Mouse (Mus musculus) forebrain, embryonic 11.5 days (tissue): ENCODE data around the gene Bdh1. TPM values are rescaled to one million over a fixed set of nuclear protein-coding genes. Genes with fewer than 3 reads are reported as not detected.

Experiments
- ATAC-seq: fragments of 200-750 bp; cut with Nextera tagmentation; replicated peaks from 2 replicates; pipeline ENCODE4 v1.8.0; 2017; ENCODE audit warnings: moderate TSS enrichment; ENCODE audit not compliant: low FRiP score
- DNase-seq: peaks from one replicate; pipeline ENCODE4 v3.0.0-alpha.2; 2017; ENCODE audit warnings: low spot score
- H3K27ac ChIP-seq: fragments of 300-500 bp; sonication (generic); 2 replicates; pipeline ENCODE4 v1.5.1; 2014; ENCODE audit warnings: low read depth, low read length
- H3K27me3 ChIP-seq: fragments of 300-500 bp; sonication (generic); 2 replicates; pipeline ENCODE4 v1.6.1; 2014; ENCODE audit warnings: mild to moderate bottlenecking, low read length, mixed read lengths; ENCODE audit not compliant: control insufficient read depth, insufficient read depth
- H3K36me3 ChIP-seq: fragments of 300-500 bp; sonication (generic); 2 replicates; pipeline ENCODE4 v1.6.1; 2014; ENCODE audit warnings: mild to moderate bottlenecking, low read length, moderate library complexity, mixed read lengths; ENCODE audit not compliant: control insufficient read depth, insufficient read depth
- H3K4me1 ChIP-seq: fragments of 300-500 bp; sonication (generic); replicated peaks from 2 replicates; pipeline ENCODE4 v1.6.1; 2014; ENCODE audit warnings: low read length, mixed read lengths; ENCODE audit not compliant: control insufficient read depth, insufficient read depth
- H3K4me2 ChIP-seq: fragments of 300-500 bp; sonication (generic); 2 replicates; pipeline ENCODE4 v1.6.1; 2014; ENCODE audit warnings: low read depth, mild to moderate bottlenecking, low read length, moderate library complexity, mixed read lengths; ENCODE audit not compliant: severe bottlenecking
- H3K4me3 ChIP-seq: fragments of 300-500 bp; sonication (generic); 2 replicates; pipeline ENCODE4 v1.5.1; 2014; ENCODE audit warnings: low read depth, low read length
- H3K9ac ChIP-seq: fragments of 300-500 bp; sonication (generic); 2 replicates; pipeline ENCODE4 v1.6.1; 2014; ENCODE audit warnings: low read length
- H3K9me3 ChIP-seq: fragments of 300-500 bp; sonication (generic); 2 replicates; pipeline ENCODE4 v1.6.1; 2016; ENCODE audit warnings: low read length, mixed read lengths; ENCODE audit not compliant: control insufficient read depth
- WGBS: fragments of 180-500 bp; shearing (Covaris S2); extraction: QIAGEN DNeasy Blood & Tissue Kit; methylation state at CpG from one replicate; pipeline ENCODE4 v1.1.7; 2014; 5-methylcytosine and 5-hydroxymethylcytosine counted together
- polyA plus RNA-seq: library from polyadenylated mRNA; unstranded; fragments of >200 nt; fragmentation: Nextera tagmentation; extraction: Ambion mirVana; gene quantifications from 2 replicates; pipeline ENCODE4 v1.2.1, GENCODE M21; 2014

Bdh1 gene
- polyA plus RNA-seq, 1 experiment from 2014 or later: 30.0 TPM

DNA sequence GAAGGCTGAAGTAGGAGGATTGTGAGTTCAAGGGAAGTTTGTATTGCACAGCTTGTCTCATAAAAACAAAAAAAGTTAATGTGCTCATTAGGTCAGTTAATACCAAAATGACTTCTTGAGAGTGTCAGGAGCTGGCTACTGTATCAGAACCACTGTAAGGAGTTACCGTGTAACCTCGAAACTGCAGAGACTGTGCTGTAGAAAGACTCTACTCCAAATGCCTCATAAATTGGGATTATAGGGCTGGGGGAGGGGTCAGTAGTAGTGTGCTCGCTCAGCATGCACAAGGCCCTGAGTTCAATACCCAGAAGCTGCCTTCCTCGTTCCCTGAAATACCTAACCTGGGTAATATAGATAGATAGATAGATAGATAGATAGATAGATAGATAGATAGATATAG is 1.3 kb downstream of the Bdh1 start:
- Histone ChIP-seq H3K4me2 (no peak overlapping the region), H3K36me3 (no peaks in the 10 kb centered on the region), H3K9me3 (no peaks in the 10 kb centered on the region), H3K4me1 (no peaks in the 10 kb centered on the region; the same call in 1 of the 2 replicates), H3K4me3 (no peak overlapping the region), H3K9ac (no peak overlapping the region), H3K27ac (no peak overlapping the region), H3K27me3 (peaks cover 15% of the 10 kb centered on the region)
- ATAC-seq: no peak
- no peak for DNase-seq
- 89% methylated on average over 4 of the region's 4 CpGs for WGBS

DNA sequence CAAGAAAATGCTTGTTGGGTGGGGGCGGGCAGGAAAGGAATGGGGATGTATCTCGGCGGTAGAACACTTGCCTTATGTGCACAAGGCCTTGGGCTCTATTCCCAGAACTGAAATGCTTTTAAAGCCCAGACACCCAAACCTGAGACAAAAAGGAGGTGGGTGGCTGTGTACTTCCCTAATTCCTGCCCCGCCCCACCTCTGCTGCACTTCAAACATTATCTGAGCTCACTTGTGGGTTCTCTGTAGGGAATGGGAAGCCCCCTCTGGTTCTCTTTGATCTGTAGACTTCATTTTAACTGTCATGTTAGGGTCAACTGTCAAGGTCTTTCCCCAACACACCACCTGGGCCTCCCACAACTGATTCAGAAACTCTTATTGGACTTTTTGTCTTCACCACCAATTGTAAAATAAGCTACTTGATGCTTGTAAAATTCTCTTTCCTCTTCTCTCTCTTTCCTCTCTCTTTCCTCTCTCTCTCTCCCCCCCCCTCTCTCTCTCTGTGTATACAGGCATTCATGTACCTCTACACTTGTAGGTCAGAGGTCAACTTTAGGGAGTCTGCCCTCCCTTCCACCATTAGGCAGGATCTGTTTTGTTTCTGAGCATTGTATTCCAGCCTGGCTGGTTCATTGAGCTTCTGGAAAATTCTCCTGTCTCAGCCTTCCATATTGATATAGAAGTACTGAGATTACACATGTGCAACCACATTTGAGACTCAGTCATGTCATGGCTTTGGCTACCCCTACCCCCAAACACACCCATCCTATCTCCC is 2.5 kb downstream of the Bdh1 start:
- Histone ChIP-seq H3K4me2 (no peak overlapping the region), H3K4me3 (no peak overlapping the region), H3K4me1 (no peaks in the 10 kb centered on the region; the same call in 1 of the 2 replicates), H3K9ac (no peak overlapping the region), H3K9me3 (no peaks in the 10 kb centered on the region), H3K27me3 (peaks cover 18% of the 10 kb centered on the region), H3K27ac (no peak overlapping the region), H3K36me3 (no peaks in the 10 kb centered on the region)
- DNase-seq (no peak), ATAC-seq (no peak)
- WGBS: 92% methylated on average over 4 of the region's 4 CpGs

DNA sequence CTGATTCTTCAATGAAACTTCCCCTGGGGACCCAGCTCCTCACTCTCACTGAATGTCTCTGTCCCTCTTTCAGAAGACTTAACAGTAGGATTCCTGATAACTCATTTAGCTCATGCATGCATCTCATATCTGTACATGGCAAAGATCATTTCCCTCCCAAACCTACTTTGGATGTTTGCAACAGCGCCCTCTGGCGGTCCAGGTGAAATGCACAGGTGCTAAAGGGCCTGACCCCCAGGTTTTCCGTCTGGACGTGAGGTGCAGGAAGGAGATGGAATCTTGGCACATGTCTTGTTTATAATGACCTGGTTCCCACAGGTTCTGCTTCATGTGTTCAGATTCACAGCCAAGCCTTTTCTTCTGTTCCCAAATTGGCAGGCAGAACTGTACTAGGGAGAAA is 3.4 kb downstream of the Bdh1 start:
- 2% methylated on average over 4 of the region's 4 CpGs for WGBS
- no peak for ATAC-seq
- no peak overlapping the region for H3K4me3 ChIP-seq

DNA sequence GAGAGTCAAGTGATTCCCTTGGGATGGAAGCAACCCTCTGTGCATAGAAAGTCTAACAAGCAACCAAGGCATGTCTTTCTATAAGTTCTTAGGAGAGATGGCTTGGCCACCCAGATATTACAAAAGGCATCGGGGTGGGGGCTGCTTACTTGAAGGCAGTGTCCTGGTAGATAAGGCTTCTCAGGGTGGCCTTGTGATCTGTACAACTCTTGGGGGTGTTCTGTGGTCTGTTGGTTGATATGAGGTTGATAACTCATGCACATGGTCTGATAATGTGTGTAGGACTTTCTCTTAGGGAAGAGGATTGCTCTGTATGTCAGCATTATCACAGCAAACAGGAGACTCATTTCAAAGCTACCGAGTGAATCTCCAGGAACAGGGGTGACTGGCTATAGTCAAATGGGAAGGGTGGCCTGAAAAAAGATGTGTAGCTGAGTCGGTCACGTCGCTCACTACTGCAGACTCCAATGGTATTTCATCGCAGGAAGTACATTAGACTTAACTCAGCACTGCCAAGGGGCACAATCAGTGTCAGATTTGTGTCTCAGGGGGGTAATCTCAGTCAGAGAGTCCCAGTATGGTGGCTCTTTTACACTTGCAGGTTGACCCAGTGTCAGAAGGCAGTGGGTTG is 4.5 kb downstream of the Bdh1 start:
- Histone ChIP-seq H3K9ac (no peak overlapping the region), H3K4me1 (peaks cover 2% of the 10 kb centered on the region; the same call in 1 of the 2 replicates), H3K36me3 (no peaks in the 10 kb centered on the region), H3K4me2 (no peak overlapping the region), H3K27ac (no peak overlapping the region), H3K4me3 (no peak overlapping the region), H3K9me3 (no peaks in the 10 kb centered on the region), H3K27me3 (peaks cover 18% of the 10 kb centered on the region)
- 88% methylated on average over 6 of the region's 6 CpGs for WGBS
- DNase-seq (no peak), ATAC-seq (no peak)

More for the DNA sequence above, 3.4 kb downstream of the Bdh1 start:
- Histone ChIP-seq H3K4me2 (no peak overlapping the region), H3K4me1 (peaks cover 2% of the 10 kb centered on the region; the same call in 1 of the 2 replicates), H3K9ac (no peak overlapping the region), H3K27me3 (peaks cover 18% of the 10 kb centered on the region), H3K27ac (no peak overlapping the region), H3K36me3 (no peaks in the 10 kb centered on the region), H3K9me3 (no peaks in the 10 kb centered on the region)
- DNase-seq: peak; percentile 82

DNA sequence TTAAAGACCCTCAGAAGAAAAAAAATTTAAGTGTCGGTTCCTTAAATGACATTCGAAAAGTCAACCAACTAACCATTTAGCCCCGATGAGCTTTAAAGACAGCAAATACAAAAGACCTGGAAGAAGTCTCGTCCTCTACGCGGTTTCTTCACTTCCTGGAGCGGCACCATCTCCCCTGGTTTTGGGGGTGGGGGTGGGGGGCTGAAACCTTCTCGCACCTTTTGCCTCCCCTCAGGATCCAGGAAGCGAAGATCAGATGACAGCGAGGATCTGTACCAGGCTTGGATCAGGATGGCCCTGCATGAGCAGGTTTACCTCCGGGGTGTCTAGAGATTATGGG is 6.2 kb downstream of the Bdh1 start:
- DNase-seq (no peak), ATAC-seq (no peak)
- Histone ChIP-seq H3K9me3 (no peaks in the 10 kb centered on the region), H3K27me3 (peaks cover 18% of the 10 kb centered on the region), H3K4me2 (peak overlapping the region; percentile 91), H3K4me3 (peak overlapping the region; percentile 52), H3K4me1 (peaks cover 5% of the 10 kb centered on the region; the same call in 1 of the 2 replicates), H3K27ac (no peak overlapping the region), H3K9ac (peak overlapping the region; percentile 77), H3K36me3 (no peaks in the 10 kb centered on the region)
- WGBS: 4% methylated on average over 11 of the region's 11 CpGs

DNA sequence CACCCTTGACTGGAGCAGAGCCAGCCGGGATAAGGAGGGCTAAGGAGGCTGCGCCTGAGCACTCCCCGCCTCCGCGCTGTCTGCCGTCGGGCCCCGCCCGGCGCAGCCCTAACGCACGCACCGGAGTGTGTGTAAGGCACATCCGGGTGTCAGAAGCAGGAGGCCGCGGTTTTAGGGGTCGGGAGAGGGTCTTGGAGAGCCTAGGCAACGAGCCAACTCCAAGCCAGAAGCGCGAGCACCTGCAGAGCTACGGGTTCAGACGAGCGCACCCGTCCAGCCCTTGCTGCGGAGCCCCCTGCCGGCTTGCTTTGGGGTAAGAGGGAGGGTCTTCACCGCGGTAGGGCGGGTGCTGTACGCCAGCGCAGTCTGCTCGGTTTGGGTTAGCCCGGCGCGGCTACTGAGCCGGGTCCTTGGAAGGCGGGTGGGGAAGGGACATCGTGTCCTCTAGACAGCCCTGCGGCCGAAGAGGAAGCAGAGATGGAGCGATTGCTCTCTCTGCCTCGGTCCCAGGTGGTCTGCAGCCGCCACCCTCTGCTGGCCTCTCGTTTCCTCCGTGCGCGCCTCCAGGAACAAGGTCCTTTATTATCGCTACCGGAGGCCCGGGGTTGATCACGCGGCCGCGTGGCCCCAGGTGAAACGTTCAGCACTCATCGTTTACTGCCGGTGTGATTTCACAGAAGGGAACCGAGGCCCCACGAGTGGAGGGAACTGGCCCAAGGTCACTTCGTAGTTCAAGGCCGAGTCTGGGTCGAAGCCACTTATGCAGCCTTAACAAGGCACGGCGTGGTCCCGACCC is 6.8 kb downstream of the Bdh1 start:
- H3K4me2 ChIP-seq: peak overlapping the region; percentile 91
- no peaks in the 10 kb centered on the region for H3K36me3 ChIP-seq
- H3K9me3 ChIP-seq: no peaks in the 10 kb centered on the region
- peak overlapping the region; percentile 52 for H3K4me3 ChIP-seq
- WGBS: under 1% methylated on average over 65 of the region's 65 CpGs
- DNase-seq (peak; percentile 84), ATAC-seq (peak; percentile 50)
- H3K27me3 ChIP-seq: peaks cover 18% of the 10 kb centered on the region
- H3K9ac ChIP-seq: peak overlapping the region; percentile 77
- H3K27ac ChIP-seq: peak overlapping the region; percentile 79
- H3K4me1 ChIP-seq: peaks cover 5% of the 10 kb centered on the region; the same call in 1 of the 2 replicates

DNA sequence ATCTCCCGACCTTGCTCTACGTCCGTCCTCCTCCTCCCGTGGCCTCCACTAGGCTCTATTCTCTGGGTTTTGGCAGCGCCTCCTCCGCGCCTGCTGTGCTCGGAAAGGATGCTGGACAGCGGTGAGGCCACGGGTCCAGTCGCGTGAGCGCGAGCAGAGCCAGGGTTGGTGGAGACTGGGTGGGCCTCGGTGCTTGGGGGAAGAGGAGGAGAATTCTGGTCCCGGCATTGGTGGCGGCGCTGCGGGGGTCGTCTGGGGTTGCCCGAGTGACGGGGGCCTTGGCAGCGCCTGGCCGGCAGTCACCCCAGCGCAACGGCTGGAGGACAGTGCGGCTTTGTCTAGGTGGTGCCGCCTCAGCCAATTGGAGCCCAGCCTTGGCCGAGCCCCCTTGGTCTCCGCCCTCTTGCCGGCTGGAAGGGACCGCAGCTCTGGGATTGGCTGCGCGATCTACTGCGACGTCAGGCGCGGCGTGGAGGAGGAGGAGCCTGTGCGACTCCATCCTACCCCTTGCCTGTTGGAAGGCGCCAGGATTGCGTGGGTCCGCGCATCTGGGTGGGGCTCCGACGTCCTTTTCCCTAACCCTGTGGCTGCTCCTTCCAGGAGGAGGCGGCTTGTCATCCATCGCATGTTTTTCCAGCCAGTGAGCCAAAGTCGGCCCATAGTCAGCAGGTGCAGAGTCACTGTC is 7.5 kb downstream of the Bdh1 start:
- Histone ChIP-seq H3K4me1 (peaks cover 5% of the 10 kb centered on the region; the same call in 1 of the 2 replicates), H3K4me2 (peak overlapping the region; percentile 91), H3K36me3 (no peaks in the 10 kb centered on the region), H3K9ac (peak overlapping the region; percentile 77), H3K27me3 (peaks cover 18% of the 10 kb centered on the region), H3K27ac (peak overlapping the region; percentile 79), H3K9me3 (no peaks in the 10 kb centered on the region), H3K4me3 (peak overlapping the region; percentile 52)
- WGBS: under 1% methylated on average over 49 of the region's 49 CpGs
- DNase-seq: peak; percentile 96
- ATAC-seq: peak; percentile 97
